Mouse (Mus musculus): ENCODE data around the gene Man2b1. TPM values are rescaled to one million over a fixed set of nuclear protein-coding genes. Genes with fewer than 3 reads are reported as not detected.
"Not testable (repeated sequence)": the region's sequence is repeated elsewhere in the genome, so short reads cannot be mapped to it uniquely, and the experiment has no call there.

Man2b1 gene
- total RNA-seq, 2 experiments from 2014 or later: 42.6 to 42.9 TPM

DNA sequence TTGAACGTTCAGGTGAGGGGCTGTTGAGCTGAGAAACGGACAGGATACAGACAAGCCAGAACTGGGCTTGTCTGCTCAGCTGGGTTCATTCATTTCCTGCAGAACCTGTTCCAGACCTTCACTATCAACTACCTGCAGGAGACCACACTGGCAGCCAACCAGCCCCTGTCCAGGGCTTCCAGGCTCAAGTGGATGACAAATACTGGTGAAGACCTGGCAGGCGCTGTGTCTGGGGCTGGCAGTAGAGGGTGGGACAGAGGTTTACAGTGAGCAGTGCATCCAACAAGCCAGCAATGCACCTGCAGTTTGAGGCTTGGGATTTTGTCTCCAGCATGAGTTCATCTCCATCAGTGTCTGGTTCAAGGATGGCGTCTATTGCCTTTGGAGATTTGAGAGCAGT lies 13.8 kb downstream of the Man2b1 start:
- intact Hi-C loops (cut with DNase I): no loop called here
- no peak for DNase-seq (ENCODE audit: low spot score in 2 of 2)

- intact Hi-C loops (cut with DNase I): no loop called here
- no peak for DNase-seq (ENCODE audit: low spot score in 2 of 2)
These were observed 17.1 kb downstream of the Man2b1 start for GRCm38 (mm10) chr8:85100076-85100665.

DNA sequence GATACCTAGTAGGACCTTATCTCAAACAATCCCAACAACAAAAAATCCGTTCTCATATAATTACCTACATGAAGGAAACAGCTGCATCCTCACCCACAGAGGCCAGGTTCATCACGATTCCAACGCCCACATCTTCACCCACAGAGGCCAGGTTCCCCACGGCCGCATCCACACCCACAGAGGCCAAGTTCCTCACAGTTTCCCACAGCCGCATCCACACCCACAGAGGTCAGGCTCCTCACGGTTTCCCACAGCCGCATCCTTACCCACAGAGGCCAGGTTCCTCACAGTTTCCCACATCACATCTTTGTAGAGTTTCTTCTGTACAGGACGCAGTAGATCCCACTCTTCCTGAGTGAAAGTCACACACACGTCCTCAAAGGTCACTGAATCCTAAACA lies 30.2 kb downstream of the Man2b1 start:
- intact Hi-C loops (cut with DNase I): no loop called here
- no peak for DNase-seq (ENCODE audit: low spot score in 2 of 2)

DNA sequence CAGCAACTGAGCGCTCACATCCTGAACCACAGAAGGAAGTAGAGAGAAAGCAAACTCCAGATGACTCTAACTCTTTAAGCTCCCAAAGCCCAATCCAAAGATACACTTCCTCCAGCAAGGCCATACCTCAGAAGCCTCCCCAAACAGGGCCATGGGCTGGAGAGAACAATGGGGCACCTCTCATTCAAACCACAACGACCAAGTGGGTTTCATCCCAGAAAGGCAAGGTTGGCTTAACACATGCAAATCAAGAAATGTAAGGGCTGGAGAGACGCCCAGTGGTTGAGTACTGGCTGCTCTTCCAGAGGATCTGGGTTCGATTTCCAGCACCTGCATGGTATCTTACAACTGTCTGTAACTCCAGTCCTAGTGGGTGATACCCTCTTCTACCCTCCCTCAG lies 32.4 kb downstream of the Man2b1 start:
- intact Hi-C loops (cut with DNase I): no loop called here

DNA sequence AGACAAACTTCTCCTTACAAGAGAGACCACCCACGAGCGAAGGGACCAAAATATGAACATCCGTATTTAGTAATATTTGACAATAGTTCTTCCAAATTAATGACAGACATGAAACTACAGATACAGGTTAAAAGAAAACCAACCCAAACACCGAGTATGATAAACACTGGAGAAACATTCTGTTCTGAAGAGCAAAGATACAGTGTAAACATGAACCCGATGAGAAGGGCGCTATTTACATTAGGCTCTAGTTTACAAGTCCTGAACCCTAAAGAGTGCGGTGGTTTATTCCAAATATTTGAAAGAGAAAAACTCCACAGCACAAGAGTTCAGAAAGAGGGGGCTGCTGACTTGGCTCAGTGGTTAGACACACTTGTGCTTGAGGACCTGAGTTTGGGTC lies 33.9 kb downstream of the Man2b1 start:
- intact Hi-C loops (cut with DNase I): no loop called here

More for the DNA sequence above, 32.4 kb downstream of the Man2b1 start:
- no peak for DNase-seq (ENCODE audit: low spot score in 2 of 2)

DNA sequence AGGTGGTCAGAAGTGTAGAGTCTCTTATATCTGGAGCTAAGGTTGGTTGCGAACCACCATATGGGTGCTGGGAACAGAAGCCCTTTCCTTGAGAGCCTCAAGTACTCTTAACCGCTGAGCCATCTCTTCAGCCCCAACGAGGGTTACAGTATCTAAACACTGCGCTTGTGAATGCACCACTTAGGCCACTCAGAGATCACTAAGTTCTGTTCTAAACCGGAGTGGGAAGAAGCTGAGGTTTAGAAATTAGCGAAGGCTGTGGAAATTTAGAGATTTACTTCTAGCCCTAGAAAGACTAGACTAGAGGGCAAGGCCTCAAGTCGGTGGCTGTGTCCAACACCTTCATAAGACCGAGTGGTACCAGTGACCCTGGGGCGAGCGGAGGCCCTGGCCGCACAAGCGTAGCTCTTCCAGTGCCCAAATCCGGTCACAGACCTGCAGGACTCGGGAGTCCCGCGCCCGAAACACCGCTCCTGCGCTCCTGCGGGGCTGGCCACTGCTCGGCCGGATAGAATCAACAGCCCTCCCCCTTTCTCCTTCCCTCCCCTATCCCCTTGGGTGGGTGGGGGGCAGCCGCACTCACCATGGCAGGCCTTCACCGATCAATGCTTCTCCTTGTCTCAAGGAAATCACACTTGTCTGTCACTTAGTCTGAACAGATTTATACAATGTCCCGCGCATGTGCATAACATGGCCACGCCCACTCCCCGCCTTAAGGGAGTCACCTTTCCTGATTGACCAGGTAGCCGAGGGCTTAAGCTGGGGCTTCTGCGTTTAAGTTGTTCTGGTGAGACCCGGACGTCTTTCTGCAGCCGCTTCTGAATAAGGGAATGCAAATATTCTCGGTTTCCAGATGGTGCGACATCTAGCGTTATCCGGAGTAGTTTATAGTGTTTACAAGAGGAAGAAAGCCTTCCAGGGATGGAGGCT lies 36.2 kb downstream of the Man2b1 start:
- intact Hi-C loops (cut with DNase I): no loop called here

More for the DNA sequence above, 33.9 kb downstream of the Man2b1 start:
- no peak for DNase-seq (ENCODE audit: low spot score in 2 of 2)

GRCm38 (mm10) chr8:85120251-85120650 lies 37.2 kb downstream of the Man2b1 start:
- intact Hi-C loops (cut with DNase I); DNase-seq (ENCODE audit: low spot score in 2 of 2): not testable (repeated sequence)

More for the DNA sequence above, 36.2 kb downstream of the Man2b1 start:
- peak; percentile 76 to 83 for DNase-seq (ENCODE audit: low spot score in 2 of 2)

- intact Hi-C loops (cut with DNase I): no loop called here
- DNase-seq (ENCODE audit: low spot score in 2 of 2): no peak
These were observed 39.9 kb downstream of the Man2b1 start, which contains the start of gene Zfp791 for GRCm38 (mm10) chr8:85122995-85123394. Zfp791 (minus strand) TSS chr8:85123095.

- DNase-seq (ENCODE audit: low spot score in 2 of 2): no peak
- intact Hi-C loops (cut with DNase I): no loop called here
These were observed 40.6 kb downstream of the Man2b1 start for GRCm38 (mm10) chr8:85123691-85124090.

- no peak for DNase-seq (ENCODE audit: low spot score in 2 of 2)
- intact Hi-C loops (cut with DNase I): no loop called here
These were observed 49.3 kb downstream of the Man2b1 start for GRCm38 (mm10) chr8:85132335-85132734.

DNA sequence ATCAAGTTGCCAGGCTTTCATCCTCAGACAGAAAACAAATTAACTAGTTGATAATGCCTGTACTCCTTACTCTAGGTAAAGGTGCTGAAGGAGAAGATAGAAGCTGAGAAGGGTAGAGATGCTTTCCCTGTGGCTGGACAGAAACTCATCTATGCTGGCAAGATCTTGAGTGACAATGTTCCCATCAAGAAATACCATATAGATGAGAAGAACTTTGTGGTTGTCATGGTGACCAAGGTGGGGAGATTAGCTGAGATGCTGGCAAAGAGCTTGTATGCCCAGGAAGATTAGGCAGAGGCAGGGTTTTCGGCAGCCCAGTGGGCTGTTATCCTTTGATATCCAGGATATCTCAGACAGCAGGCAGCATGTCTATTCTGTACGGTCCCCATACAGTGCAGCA lies 52.6 kb downstream of the Man2b1 start:
- DNase-seq (ENCODE audit: low spot score in 2 of 2); intact Hi-C loops (cut with DNase I): not testable (repeated sequence)

- intact Hi-C loops (cut with DNase I): no loop called here
These were observed 59.4 kb downstream of the Man2b1 start for GRCm38 (mm10) chr8:85142516-85142915.

More at GRCm38 (mm10) chr8:85142516-85142915, 59.4 kb downstream of the Man2b1 start:
- DNase-seq (ENCODE audit: low spot score in 2 of 2): peak in 1 of 2 experiments; percentile 7

Small RNA genes lying within 50 kb of the gene (microRNA-seq; reads per million reads assigned to microRNA genes)
- gene Gm23388 (0.26 to 1.0 reads per million in 2 experiments), gene Mir7070 (12.8 to 17.9 reads per million in 2 experiments)

Other genes with a start within 250 kb of the Man2b1 start
- 10 to 100 TPM; 59.5 to 72.0 TPM for gene Rad23a, start 242.6 kb upstream of the Man2b1 start, total RNA-seq (2021)
- 100 to 1,000 TPM; 495 to 553 TPM for gene Calr, start 236.3 kb upstream of the Man2b1 start, total RNA-seq (2021)
- 10 to 100 TPM; 50.1 to 51.6 TPM for gene Farsa, start 226.3 kb upstream of the Man2b1 start, total RNA-seq (2021)
- gene Syce2, start 211.2 kb upstream of the Man2b1 start, total RNA-seq (2021): 10 to 100 TPM; 11.5 to 13.4 TPM
- 10 to 100 TPM; 36.5 to 38.9 TPM for gene Gcdh, start 189.3 kb upstream of the Man2b1 start, total RNA-seq (2021)
- not detected for gene Klf1, start 181.3 kb upstream of the Man2b1 start, total RNA-seq (2021)
- gene Dnase2a, start 174.7 kb upstream of the Man2b1 start, total RNA-seq (2021): 1 to 10 TPM; 2.9 TPM
- 100 to 1,000 TPM; 139 to 146 TPM for gene Mast1, start 145.9 kb upstream of the Man2b1 start, total RNA-seq (2021)
- 1 to 10 TPM; 1.6 to 2.1 TPM for gene Rtbdn, start 136.3 kb upstream of the Man2b1 start, total RNA-seq (2021)
- gene Gm49661, start 113.8 kb upstream of the Man2b1 start, total RNA-seq (2021): not detected
- 100 to 1,000 TPM; 402 to 429 TPM for gene Prdx2, start 113.7 kb upstream of the Man2b1 start, total RNA-seq (2021)
- 10 to 100 TPM; 38.1 to 52.0 TPM for gene Rnaseh2a, start 113.5 kb upstream of the Man2b1 start, total RNA-seq (2021)
- gene Junb, start 104.6 kb upstream of the Man2b1 start, total RNA-seq (2021): 10 to 100 TPM; 51.5 to 65.4 TPM
- 1 to 10 TPM; 7.5 to 8.1 TPM for gene Hook2, start 92.7 kb upstream of the Man2b1 start, total RNA-seq (2021)
- not detected for gene Best2, start 68.7 kb upstream of the Man2b1 start, total RNA-seq (2021)
- 100 to 1,000 TPM; 116 to 117 TPM for gene Asna1, start 58.0 kb upstream of the Man2b1 start, total RNA-seq (2021)
- gene Trir, start 56.4 kb upstream of the Man2b1 start, total RNA-seq (2021): 100 to 1,000 TPM; 128 to 146 TPM
- gene Tnpo2, start 46.4 kb upstream of the Man2b1 start, total RNA-seq (2021): 100 to 1,000 TPM; 165 to 171 TPM
- gene Fbxw9, start 23.2 kb upstream of the Man2b1 start, total RNA-seq (2021): 10 to 100 TPM; 38.3 to 39.9 TPM
- not detected for gene Gm5741, start 15.3 kb upstream of the Man2b1 start, total RNA-seq (2021)
- 10 to 100 TPM; 57.9 to 67.6 TPM for gene Dhps, start 11.5 kb upstream of the Man2b1 start, total RNA-seq (2021)
- 10 to 100 TPM; 52.7 to 53.5 TPM for gene Wdr83os, start 2.5 kb upstream of the Man2b1 start, total RNA-seq (2021)
- gene Wdr83, start 2.0 kb upstream of the Man2b1 start, total RNA-seq (2021): 10 to 100 TPM; 27.5 to 36.1 TPM
- gene Zfp791, start 39.8 kb downstream of the Man2b1 start, total RNA-seq (2021): 1 to 10 TPM; 5.8 to 6.0 TPM
- gene Cks1brt, start 68.7 kb downstream of the Man2b1 start, total RNA-seq (2021): not detected
- gene Olfr371, start 142.7 kb downstream of the Man2b1 start, total RNA-seq (2021): not detected
- 10 to 100 TPM; 33.2 TPM for gene Orc6, start 216.4 kb downstream of the Man2b1 start, total RNA-seq (2021)
- gene Vps35, start 216.5 kb downstream of the Man2b1 start, total RNA-seq (2021): 100 to 1,000 TPM; 142 to 149 TPM